Mouse (Mus musculus) embryonic fibroblast, embryonic 13.5 days (primary cell): ENCODE measurements around the gene Tkt.

Experiments used
- CTCF ChIP-seq: IDR thresholded peaks from 2 replicates; pipeline ENCODE4 v1.5.1; 2011; ENCODE audit warnings: mild to moderate bottlenecking, control low read depth, low read length, moderate library complexity, borderline replicate concordance; ENCODE audit not compliant: insufficient read depth
- POLR2A ChIP-seq: IDR thresholded peaks from 2 replicates; pipeline ENCODE4 v1.6.1; 2011; ENCODE audit warnings: low read depth, mild to moderate bottlenecking, control low read depth, low read length, moderate library complexity

DNA sequence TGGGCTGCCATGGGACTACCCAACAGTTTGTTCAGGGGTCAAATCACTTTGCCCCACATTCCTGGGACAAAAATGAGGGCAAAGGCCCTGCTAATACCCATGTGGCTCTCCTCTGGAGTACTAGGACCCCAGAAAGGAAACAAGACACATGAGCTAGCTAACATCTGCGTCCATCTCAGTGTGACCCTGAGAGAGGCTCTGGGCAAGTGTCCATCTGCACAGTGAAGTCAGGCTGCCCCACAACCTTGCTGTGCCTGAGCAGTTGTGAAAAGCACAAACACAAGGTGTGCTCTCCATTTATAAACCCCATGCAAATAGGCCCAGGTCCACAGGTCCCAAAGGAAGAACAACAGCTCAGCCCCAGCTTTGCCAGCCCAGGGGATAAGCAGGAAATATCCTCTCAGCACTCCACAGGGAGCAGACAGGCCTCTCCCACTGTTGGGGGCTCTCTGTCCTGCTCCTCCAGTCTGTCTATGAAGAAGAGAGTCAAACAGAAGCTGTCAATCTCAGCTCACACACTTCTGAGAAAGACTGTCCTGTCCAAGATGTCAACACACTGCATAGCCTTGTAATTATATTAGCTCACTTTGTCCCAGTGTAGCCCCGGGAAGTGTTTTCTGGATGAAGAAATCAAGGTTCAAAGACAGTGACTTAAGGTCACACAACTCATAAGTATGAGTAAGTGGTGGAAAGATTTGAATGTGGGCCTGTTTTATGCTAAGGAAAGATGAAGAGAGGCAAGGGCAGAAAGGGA is 65.0 kb downstream of the Tkt start:
- TF ChIP-seq POLR2A (no peak), CTCF (no peak)
